Mouse (Mus musculus): Measurements from ENCODE around the gene Snrpb2. TPM values are rescaled to one million over a fixed set of nuclear protein-coding genes. Genes with fewer than 3 reads are reported as not detected.

The Snrpb2 gene
- polyA plus RNA-seq, 1 experiment from 2014 or later: 108 TPM

- DNase-seq (ENCODE audit: low spot score): no peak
- no peaks in the 10 kb centered on the region for H3K27me3 ChIP-seq (replicated peaks; ENCODE audit: control insufficient read depth, insufficient read depth, low read length)
- H3K4me1 ChIP-seq (replicated peaks; ENCODE audit: control insufficient read depth, insufficient read depth, low read length): no peaks in the 10 kb centered on the region
- ATAC-seq (replicated peaks; ENCODE audit: low FRiP score): no peak
- H3K4me3 ChIP-seq (ENCODE audit: low read depth, low read length): no peak overlapping the region
- H3K9ac ChIP-seq (ENCODE audit: low read depth, low read length): no peak overlapping the region
- WGBS: 79% methylated on average over 10 of the region's 10 CpGs
- H3K4me2 ChIP-seq: no peak overlapping the region
- H3K36me3 ChIP-seq (ENCODE audit: control insufficient read depth, insufficient read depth, low read length): no peaks in the 10 kb centered on the region
- no peaks in the 10 kb centered on the region for H3K9me3 ChIP-seq (ENCODE audit: control insufficient read depth, low read length)
- H3K27ac ChIP-seq (ENCODE audit: low read depth, low read length): no peak overlapping the region
These were observed 30.2 kb upstream of the Snrpb2 start for GRCm38 (mm10) chr2:143032378-143033255.

GRCm38 (mm10) chr2:143034350-143035085 lies 28.3 kb upstream of the Snrpb2 start:
- no peaks in the 10 kb centered on the region for H3K27me3 ChIP-seq (replicated peaks; ENCODE audit: control insufficient read depth, insufficient read depth, low read length)
- no peaks in the 10 kb centered on the region for H3K36me3 ChIP-seq (ENCODE audit: control insufficient read depth, insufficient read depth, low read length)

GRCm38 (mm10) chr2:143035086-143035593 lies 27.7 kb upstream of the Snrpb2 start:
- no peaks in the 10 kb centered on the region for H3K36me3 ChIP-seq (ENCODE audit: control insufficient read depth, insufficient read depth, low read length)
- no peaks in the 10 kb centered on the region for H3K4me1 ChIP-seq (replicated peaks; ENCODE audit: control insufficient read depth, insufficient read depth, low read length)
- no peak overlapping the region for H3K4me2 ChIP-seq
- H3K4me3 ChIP-seq (ENCODE audit: low read depth, low read length): no peak overlapping the region
- DNase-seq (ENCODE audit: low spot score) (no peak), ATAC-seq (replicated peaks; ENCODE audit: low FRiP score) (no peak)
- H3K27ac ChIP-seq (ENCODE audit: low read depth, low read length): no peak overlapping the region
- no peaks in the 10 kb centered on the region for H3K27me3 ChIP-seq (replicated peaks; ENCODE audit: control insufficient read depth, insufficient read depth, low read length)
- H3K9me3 ChIP-seq (ENCODE audit: control insufficient read depth, low read length): no peaks in the 10 kb centered on the region
- H3K9ac ChIP-seq (ENCODE audit: low read depth, low read length): no peak overlapping the region
- 70% methylated on average over 10 of the region's 10 CpGs for WGBS

More at GRCm38 (mm10) chr2:143034350-143035085, 28.3 kb upstream of the Snrpb2 start:
- DNase-seq (ENCODE audit: low spot score) (no peak), ATAC-seq (replicated peaks; ENCODE audit: low FRiP score) (no peak)
- Histone ChIP-seq H3K9ac (ENCODE audit: low read depth, low read length) (no peak overlapping the region), H3K27ac (ENCODE audit: low read depth, low read length) (no peak overlapping the region), H3K4me1 (replicated peaks; ENCODE audit: control insufficient read depth, insufficient read depth, low read length) (no peaks in the 10 kb centered on the region), H3K4me3 (ENCODE audit: low read depth, low read length) (no peak overlapping the region), H3K9me3 (ENCODE audit: control insufficient read depth, low read length) (no peaks in the 10 kb centered on the region), H3K4me2 (no peak overlapping the region)
- 75% methylated on average over 7 of the region's 7 CpGs for WGBS

DNA sequence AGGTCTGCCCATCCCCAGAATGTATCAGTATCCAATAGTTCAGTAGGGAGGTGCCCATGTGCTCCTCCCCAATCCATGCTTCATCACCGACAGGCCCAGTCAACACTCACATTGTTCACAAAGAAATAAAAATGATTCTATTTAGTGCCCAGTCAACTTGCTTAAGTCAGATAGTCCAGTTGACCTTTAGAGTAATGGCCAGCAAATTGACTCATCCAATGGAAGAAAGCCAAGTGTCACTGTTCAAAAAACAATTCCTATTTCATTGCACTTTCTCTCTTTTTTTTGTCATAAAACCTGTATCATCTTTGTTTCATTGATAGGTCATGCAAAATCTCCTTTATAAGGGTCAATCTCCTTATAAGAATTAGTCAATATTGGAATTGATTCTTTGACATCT lies 21.2 kb upstream of the Snrpb2 start:
- Histone ChIP-seq H3K4me1 (replicated peaks; ENCODE audit: control insufficient read depth, insufficient read depth, low read length) (no peaks in the 10 kb centered on the region), H3K9me3 (ENCODE audit: control insufficient read depth, low read length) (no peaks in the 10 kb centered on the region), H3K9ac (ENCODE audit: low read depth, low read length) (no peak overlapping the region), H3K27ac (ENCODE audit: low read depth, low read length) (no peak overlapping the region), H3K27me3 (replicated peaks; ENCODE audit: control insufficient read depth, insufficient read depth, low read length) (no peaks in the 10 kb centered on the region), H3K36me3 (ENCODE audit: control insufficient read depth, insufficient read depth, low read length) (no peaks in the 10 kb centered on the region), H3K4me2 (no peak overlapping the region), H3K4me3 (ENCODE audit: low read depth, low read length) (no peak overlapping the region)
- DNase-seq (ENCODE audit: low spot score): no peak
- no peak for ATAC-seq (replicated peaks; ENCODE audit: low FRiP score)
- 73% methylated on average over 1 of the region's 1 CpGs for WGBS

DNA sequence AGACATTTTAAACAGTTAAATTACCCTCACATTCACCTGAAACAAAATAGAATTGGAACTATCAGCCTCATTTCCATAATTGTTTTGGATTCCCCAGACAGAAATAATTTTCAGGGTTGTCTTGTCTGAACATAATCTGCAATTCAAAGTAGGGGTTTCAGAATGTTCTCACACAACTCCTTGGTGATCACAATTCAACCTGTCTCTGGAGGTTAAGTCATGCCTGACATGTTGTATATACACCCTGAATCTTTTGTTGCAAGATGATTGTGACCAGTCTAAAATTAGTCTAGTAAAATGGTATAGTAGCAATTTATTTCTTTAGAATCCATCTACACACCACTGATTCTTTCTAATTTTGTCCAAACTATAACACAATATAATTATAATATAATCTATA lies 7.6 kb upstream of the Snrpb2 start:
- no peak overlapping the region for H3K4me3 ChIP-seq (ENCODE audit: low read depth, low read length)
- no peaks in the 10 kb centered on the region for H3K27me3 ChIP-seq (replicated peaks; ENCODE audit: control insufficient read depth, insufficient read depth, low read length)
- no peaks in the 10 kb centered on the region for H3K9me3 ChIP-seq (ENCODE audit: control insufficient read depth, low read length)
- no peak overlapping the region for H3K9ac ChIP-seq (ENCODE audit: low read depth, low read length)
- H3K36me3 ChIP-seq (ENCODE audit: control insufficient read depth, insufficient read depth, low read length): no peaks in the 10 kb centered on the region
- no peak for DNase-seq (ENCODE audit: low spot score)
- ATAC-seq (replicated peaks; ENCODE audit: low FRiP score): no peak
- H3K4me2 ChIP-seq: no peak overlapping the region
- H3K4me1 ChIP-seq (replicated peaks; ENCODE audit: control insufficient read depth, insufficient read depth, low read length): no peaks in the 10 kb centered on the region
- H3K27ac ChIP-seq (ENCODE audit: low read depth, low read length): no peak overlapping the region

DNA sequence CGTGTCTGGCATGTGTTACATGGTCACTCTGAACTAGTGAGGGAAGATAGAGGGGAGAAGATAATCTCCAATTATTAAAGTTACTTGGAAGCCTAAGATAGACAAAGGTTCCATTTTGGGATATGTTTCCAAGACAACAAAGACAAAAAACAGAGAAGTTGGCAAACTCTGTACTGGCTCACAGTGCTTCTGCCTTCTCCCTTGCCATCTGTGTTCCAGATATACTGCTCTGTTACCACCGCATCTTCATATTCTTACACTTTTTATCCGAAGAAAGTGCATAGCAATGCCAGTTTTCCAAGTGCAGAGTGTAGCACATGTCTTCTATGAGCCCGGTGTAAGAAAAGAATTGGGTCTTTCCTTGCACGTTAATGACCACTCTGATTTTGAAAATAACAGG lies 6.1 kb upstream of the Snrpb2 start:
- WGBS: 65% methylated on average over 5 of the region's 5 CpGs
- Histone ChIP-seq H3K36me3 (ENCODE audit: control insufficient read depth, insufficient read depth, low read length) (no peaks in the 10 kb centered on the region), H3K27me3 (replicated peaks; ENCODE audit: control insufficient read depth, insufficient read depth, low read length) (no peaks in the 10 kb centered on the region), H3K4me1 (replicated peaks; ENCODE audit: control insufficient read depth, insufficient read depth, low read length) (no peaks in the 10 kb centered on the region), H3K4me2 (no peak overlapping the region), H3K27ac (ENCODE audit: low read depth, low read length) (no peak overlapping the region), H3K4me3 (ENCODE audit: low read depth, low read length) (no peak overlapping the region), H3K9me3 (ENCODE audit: control insufficient read depth, low read length) (no peaks in the 10 kb centered on the region), H3K9ac (ENCODE audit: low read depth, low read length) (no peak overlapping the region)
- DNase-seq (ENCODE audit: low spot score) (no peak), ATAC-seq (replicated peaks; ENCODE audit: low FRiP score) (no peak)

DNA sequence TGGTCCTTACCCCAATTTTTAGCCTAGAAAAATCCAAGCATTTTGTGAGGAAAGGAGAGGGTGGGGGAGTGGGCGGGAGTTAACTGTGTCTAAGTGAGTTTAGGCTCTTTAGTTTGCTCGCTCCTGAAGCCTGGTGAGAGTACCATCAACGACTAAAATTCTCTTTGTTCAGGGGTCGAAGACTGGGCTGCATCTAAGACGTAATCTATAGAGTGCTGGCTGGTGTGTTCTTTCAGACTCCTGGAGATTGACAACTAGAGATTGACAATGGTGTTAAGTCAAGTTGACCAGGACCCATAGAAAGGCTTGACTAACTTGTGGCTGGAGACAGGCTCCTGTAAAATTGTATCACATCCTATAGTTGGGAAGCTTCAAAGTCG lies 417 bp upstream of the Snrpb2 start:
- DNase-seq (ENCODE audit: low spot score): no peak
- H3K4me1 ChIP-seq (replicated peaks; ENCODE audit: control insufficient read depth, insufficient read depth, low read length): 0 out of 2 replicates have a peak, but pooled peaks cover 3% of the 10 kb centered on the region
- H3K27ac ChIP-seq (ENCODE audit: low read depth, low read length): no peak overlapping the region
- WGBS: 51% methylated on average over 6 of the region's 6 CpGs
- no peaks in the 10 kb centered on the region for H3K27me3 ChIP-seq (replicated peaks; ENCODE audit: control insufficient read depth, insufficient read depth, low read length)
- ATAC-seq (replicated peaks; ENCODE audit: low FRiP score): peak; percentile 12; the same call in 1 of the 2 replicates
- H3K9me3 ChIP-seq (ENCODE audit: control insufficient read depth, low read length): no peaks in the 10 kb centered on the region
- peak overlapping the region; percentile 86 for H3K9ac ChIP-seq (ENCODE audit: low read depth, low read length)
- H3K4me2 ChIP-seq: peak overlapping the region; percentile 69
- H3K36me3 ChIP-seq (ENCODE audit: control insufficient read depth, insufficient read depth, low read length): peaks cover 13% of the 10 kb centered on the region; the same call in 1 of the 2 replicates
- peak overlapping the region; percentile 91 for H3K4me3 ChIP-seq (ENCODE audit: low read depth, low read length)

GRCm38 (mm10) chr2:143065914-143066313 lies 3.1 kb downstream of the Snrpb2 start:
- no peak for DNase-seq (ENCODE audit: low spot score)
- Histone ChIP-seq H3K36me3 (ENCODE audit: control insufficient read depth, insufficient read depth, low read length) (peaks cover 20% of the 10 kb centered on the region; the same call in 1 of the 2 replicates), H3K9me3 (ENCODE audit: control insufficient read depth, low read length) (no peaks in the 10 kb centered on the region), H3K4me1 (replicated peaks; ENCODE audit: control insufficient read depth, insufficient read depth, low read length) (0 out of 2 replicates have a peak, but pooled peaks cover 3% of the 10 kb centered on the region), H3K27me3 (replicated peaks; ENCODE audit: control insufficient read depth, insufficient read depth, low read length) (no peaks in the 10 kb centered on the region), H3K4me3 (ENCODE audit: low read depth, low read length) (no peak overlapping the region), H3K4me2 (no peak overlapping the region), H3K27ac (ENCODE audit: low read depth, low read length) (no peak overlapping the region), H3K9ac (ENCODE audit: low read depth, low read length) (no peak overlapping the region)
- ATAC-seq (replicated peaks; ENCODE audit: low FRiP score): no peak
- 92% methylated on average over 3 of the region's 3 CpGs for WGBS

Data from liver, embryonic 11.5 days (tissue).